Mouse (Mus musculus): ENCODE measurements at regions not wholly inside any gene's neighbourhood (a gene's known extent, or its start where the extent isn't known, plus 50 kb on each side); places are given as distances from the start of the nearest gene placed in this dataset.

- DNase-seq (ENCODE audit: low spot score in 2 of 2): peak; percentile 5 to 72
Measured at GRCm38 (mm10) chr4:24154418-24154817, 341.8 kb upstream of the Mms22l start.

DNA sequence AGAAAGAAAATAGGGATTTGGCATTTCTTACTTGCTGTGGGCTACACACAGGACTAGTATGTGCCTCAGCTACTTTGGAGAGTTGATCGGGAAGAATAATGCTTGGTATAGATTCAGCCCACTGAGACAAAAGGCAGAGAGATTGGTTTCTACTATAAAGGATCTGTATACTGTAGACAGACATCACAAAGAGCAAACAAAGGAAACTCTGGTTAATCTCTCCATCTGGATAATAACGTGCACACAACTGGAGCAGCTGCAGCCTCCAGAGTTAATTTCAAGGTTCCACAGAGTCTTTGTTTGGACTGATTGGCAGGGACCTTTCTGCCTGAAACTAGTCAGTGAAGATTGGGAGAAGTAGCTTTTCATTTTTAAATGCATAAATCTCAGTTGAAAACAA, 322.5 kb upstream of the Mms22l start:
- DNase-seq (ENCODE audit: low spot score in 2 of 2): no peak

DNA sequence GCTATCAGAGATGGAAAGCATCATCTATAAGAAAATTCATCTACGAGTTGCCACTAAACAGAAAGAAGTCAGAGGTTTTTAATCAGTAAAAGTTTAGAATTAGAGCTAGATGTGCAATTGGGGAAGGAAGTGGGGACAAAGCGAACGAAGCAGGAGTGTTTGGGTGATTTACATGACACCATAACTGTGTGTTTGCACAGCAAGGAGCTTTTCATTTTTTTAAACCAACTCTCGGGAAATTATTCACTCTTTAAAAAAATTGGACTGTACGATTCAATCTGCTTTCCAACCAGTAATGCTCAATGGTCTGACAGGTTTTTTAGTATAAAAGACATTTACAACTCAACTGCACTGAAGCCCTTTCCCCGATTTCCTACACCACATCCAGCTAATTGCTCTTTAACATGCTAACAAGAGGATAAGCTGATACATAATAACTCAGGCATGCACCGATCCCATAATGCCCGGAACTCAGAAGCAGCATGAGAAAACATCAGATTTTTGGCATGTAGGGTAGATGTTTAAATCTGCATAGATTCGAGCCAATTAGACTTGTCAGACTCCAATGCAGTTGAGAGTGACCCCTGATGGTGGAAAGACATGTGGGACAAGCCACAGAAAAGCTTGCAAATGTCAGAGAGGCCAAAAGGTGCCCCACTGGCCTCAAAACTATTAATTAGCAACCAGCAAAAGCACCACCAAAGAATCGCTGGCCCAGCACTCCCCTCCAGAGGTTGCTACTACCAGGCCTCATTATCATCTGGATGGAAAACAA, 282.8 kb upstream of the Mms22l start:
- DNase-seq (ENCODE audit: low spot score in 2 of 2): peak; percentile 14 to 15

GRCm38 (mm10) chr4:24214037-24214362, 282.3 kb upstream of the Mms22l start:
- DNase-seq (ENCODE audit: low spot score in 2 of 2): no peak

DNA sequence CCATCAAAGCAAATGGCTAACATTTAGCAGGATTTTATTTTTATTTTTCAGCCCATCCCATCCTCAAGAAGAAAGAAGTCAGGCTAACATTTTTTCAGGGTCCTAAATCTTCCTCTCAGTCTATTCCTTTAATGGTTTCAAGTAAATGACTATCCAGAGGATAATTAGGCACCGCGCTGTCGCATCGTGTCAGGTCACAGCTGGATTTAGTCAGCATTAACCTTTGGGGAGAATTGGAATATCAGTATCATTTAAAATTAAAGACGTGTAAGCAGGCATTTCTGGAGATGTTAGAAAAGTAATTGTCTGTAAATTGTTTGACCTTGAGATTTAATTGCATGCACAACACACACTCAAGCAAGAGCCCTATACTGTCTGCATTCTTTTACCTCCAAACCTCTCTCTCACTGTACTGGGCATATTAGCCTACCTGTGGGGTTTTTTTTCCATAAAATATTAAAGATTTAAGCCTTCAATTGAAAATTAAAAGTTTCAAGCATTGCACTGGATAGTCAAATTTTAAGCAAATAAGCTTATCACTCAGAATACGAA, 277.8 kb upstream of the Mms22l start:
- no peak for DNase-seq (ENCODE audit: low spot score in 2 of 2)

DNA sequence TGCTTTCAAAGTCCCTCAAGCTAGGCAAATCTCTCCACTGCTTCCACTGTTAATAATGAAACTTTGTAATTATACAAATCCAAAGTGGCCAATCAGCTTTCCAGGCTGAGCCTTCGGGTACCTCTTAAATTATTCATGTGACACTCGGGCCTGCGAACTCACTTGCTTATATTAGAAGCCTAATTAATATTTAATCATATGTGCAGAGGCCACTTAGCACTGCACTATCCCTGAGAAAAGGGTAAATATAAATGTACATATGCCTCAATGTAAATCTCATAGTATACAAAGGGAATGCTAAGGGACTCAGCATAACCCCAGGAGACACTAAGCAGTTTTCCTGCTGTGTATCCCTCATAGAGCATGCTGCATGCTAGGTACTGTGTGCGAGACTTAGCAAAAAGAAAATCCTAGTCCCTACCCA, 277.2 kb upstream of the Mms22l start:
- no peak for DNase-seq (ENCODE audit: low spot score in 2 of 2)

- no peak for DNase-seq (ENCODE audit: low spot score in 2 of 2)
Measured at GRCm38 (mm10) chr4:24219583-24219982, 276.7 kb upstream of the Mms22l start.

DNA sequence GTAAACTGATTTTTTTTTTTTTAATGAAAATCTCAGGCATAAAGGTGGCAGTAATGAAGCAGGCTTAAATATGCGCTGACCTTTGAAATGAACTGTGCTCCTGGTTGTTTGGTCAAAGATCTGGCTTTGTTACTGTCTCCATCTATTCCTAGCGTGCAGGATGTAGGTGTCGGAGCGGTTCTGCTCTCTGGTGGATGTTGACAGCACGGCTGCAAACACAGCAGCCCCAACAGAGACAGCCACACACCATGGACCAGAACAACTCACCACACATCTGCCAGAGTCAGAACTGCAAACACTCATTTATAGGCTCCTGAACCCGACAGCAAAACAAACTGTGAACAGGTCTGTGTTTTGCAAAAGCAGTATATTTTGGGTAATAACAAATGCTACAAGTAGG, 251.1 kb upstream of the Mms22l start:
- DNase-seq (ENCODE audit: low spot score in 2 of 2): no peak

DNA sequence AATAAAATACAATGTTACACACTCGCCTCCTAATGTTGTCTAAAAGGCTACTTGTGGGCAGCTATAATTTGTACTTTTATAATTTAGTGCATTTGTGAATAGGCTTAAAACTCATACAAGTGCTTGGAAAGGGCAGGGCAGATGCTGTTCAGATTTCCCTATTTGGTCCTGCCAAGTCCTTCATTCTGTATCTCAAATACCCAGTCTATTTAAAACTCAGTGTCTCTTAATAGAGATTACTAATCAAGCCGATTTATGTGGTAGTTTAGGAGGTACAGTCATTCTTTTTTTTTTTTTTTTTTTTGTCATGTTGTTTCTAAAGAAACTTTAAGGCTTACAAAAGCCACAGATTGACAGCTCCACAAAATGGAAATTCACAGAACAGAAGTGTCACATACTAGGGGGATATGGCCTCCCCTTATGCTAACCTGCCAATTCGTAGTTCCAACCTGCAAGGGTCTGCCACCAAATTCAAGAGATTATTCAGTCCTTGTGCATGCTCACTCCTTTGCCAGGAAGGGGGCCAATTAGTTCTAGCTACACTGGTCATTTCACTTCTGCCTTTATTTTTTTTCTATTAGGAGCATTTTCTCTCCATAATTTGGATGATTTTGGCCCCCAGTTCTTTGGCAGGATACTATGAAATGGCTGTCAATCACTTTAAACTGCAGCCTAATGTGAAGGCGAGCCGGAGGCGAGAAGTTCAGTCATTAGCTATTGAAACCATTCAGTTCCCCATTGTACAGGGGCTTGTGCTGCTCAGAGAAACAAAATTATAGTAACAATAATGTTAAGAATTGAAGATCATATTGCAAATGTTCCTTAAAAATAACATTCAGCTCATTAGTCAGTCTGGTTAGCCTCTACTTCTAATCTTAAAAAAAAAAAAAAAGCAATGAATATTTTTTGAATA, 247.9 kb upstream of the Mms22l start:
- no peak for DNase-seq (ENCODE audit: low spot score in 2 of 2)

GRCm38 (mm10) chr4:24249243-24249970, 246.8 kb upstream of the Mms22l start:
- DNase-seq (ENCODE audit: low spot score in 2 of 2): peak in 1 of 2 experiments; percentile 36

GRCm38 (mm10) chr4:24278154-24278553, 218.1 kb upstream of the Mms22l start:
- no peak for DNase-seq (ENCODE audit: low spot score in 2 of 2)
